Mouse (Mus musculus): ENCODE data around the gene Igf1r.

The Igf1r gene

DNA sequence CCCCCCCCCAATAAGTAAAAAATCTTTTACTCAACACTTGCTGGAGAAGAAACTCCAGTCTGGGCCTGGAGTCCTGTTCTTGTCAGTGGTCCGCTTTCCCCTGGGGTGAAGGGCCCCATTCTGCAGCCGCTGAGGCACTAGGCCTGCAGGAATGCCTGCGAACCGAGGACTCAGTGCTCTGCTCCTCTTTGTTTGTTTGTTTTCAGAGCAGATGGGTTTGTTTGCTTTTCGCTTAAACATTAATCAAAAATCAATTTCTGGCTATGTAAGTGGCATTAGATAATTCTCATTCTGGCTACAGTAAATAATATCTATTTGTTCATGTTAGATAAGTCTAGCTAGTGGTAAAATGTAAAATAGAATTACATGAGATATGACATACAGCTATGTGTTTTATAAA is 167.0 kb downstream of the Igf1r start:
- no peak for DNase-seq (ENCODE audit: low read depth)

DNA sequence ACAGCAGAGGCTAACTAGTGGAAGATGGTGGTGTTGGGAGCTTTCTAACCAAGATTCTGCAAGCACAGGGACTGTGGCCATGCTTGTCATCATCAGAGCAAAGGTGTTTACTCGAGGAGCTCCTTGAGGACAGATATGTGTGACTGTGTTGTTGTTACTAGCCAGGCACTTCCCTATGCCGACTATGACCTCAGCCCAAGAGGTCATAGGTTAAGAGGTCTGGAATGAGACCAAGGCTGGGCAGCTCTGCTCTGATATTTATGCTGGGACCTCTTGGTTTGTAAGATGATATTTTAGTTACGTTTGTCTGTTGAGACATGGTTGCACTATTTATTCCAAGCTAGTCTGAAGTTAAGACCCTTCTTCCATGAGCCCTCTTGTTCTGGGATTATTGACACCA is 169.8 kb downstream of the Igf1r start:
- DNase-seq (ENCODE audit: low read depth) = no peak

DNA sequence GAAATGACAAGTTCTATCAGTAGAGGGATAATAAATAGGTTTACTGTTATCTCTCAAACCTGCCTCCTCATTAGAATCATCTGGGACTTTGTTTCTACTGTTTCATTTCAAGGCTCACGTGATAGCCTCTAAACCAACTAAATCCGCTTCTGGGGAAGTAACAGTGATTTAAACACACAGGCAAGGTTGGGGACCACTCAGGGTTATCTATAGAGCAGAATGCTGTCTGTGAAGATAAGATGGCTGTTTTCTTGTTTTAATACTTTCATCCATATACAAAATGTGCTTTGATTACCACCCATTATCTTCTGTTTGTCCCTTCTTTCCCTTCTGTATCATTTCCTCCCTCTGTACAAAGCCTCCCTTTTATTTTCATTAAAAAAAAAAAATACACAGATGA is 172.7 kb downstream of the Igf1r start:
- no peak for DNase-seq (ENCODE audit: low read depth)

DNA sequence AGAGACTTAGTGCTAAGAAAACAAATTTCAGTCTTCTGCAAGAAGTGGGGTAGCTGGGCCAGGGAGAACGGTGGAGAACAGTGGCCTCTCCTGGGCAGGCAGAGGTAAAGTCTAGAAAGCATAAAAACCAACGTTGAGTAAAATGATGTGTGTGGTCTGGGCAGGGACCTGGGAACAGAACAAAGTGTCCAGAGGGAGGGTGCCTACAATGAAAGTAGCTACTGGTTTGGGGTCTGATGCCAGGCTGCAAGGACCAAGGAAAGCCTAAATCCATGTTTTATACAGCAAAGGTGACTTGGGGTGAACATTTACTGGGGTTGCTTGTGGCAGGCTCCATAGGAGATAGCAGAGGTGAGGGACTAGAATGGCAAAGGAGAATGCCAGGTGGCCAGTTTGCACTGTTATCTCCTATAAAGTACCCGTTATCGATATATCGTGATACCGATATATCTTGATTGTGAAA is 175.2 kb downstream of the Igf1r start:
- DNase-seq (ENCODE audit: low read depth) = peak; percentile 81

DNA sequence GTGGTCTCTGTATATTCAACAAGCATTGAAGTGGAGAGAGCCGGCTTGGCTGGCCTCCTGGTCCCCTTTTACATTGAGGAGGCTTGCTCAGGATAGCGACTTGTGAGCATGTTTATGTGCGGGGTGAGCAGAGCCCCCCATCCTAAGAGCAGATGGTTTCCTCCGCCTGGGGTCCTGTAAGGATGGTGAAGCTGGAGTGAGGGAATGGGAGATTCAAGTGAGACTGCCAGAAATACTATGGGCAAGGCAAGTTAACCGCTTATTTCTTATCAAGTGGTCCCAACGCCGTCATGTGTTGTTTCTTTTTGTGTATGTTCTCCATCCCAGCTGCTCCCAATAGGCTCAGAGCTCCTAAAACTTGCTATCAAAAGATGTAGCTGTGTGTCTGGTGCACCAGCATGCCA is 175.6 kb downstream of the Igf1r start:
- peak; percentile 40 for DNase-seq (ENCODE audit: low read depth)

DNA sequence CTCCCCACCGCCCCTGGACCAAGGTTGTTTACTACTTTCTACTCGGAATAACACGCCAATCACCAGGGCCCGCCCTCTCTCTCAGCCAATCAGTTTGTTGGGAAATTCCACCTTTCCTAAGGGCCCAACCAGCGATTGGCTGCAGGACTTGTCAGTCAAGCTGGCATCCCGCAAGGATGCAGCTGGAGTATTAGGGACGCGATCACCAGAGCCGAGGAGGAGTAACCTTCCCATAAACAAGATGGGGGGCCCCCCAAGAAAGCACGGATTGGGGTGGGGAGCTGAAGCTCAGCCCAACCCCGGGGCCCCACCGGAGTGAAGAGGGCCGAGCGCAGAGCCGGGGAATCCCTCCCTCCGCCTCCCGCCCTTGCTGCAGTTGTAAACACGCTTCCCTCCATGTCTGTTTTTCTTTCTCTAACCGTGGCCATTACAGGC is 176.5 kb downstream of the Igf1r start:
- DNase-seq (ENCODE audit: low read depth) = peak; percentile 100

DNA sequence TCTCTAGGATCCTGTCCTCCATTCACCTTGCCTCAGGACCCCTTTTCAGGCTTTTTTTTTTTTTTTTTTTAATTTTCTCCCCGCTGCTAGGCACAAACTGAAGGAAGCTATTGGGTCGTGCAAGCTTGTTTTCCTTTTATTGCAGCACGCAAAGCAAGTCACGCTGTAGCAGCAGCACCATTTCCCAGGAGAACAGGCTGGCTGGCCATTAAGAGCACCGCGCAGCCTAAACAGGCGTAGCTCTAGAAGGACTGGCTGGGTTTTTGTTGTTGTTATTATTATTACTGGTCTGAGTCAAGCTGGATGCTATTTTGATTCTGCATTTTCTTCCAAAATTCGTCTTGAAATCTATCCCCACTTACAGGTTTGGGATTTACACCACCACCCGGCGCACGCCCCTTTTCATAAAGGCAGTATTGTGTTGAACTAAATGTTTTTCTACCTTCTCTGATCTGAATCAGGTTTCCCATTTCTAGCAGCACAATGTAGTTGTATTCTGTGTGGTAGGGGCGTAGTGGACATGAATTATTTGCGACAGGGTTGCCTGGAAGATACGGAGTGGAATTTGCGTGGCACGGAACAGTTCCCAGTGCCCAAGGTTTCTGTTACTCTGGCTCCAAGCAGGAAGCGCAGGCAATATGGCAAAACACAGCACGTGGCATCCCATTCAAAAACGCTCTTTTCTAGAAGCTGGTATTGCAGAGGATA is 177.1 kb downstream of the Igf1r start:
- peak; percentile 93 for DNase-seq (ENCODE audit: low read depth)

DNA sequence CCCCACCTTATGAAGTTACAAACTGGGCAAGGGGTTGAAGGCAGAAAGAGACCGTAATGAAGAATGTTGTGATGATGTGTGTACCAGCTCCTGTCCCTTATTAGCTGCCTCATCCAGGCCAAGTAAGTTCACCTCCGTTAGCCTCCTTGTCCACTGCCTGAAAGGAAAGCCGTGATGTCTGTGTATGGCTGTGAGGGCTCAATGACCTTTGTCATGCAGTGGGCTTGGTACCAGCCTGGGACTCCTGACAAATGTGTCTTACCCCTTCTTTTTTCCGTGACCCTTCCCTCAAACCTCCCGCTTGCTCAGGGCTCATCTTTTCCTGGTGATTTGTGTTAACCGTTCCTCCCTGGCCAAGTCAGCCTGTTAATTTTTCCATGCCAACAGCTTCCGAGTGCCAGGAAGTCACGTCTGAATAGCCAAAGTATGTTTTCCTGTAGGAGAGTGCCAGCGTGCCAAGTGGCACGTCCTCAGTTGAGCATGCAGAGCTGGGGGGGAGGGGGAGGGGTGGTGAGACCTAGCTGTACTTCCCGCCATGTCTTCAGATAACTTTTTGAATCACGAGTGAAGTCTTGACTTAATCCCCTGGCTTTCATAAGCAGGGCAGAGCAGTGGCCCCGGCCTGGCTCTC is 178.4 kb downstream of the Igf1r start:
- no peak for DNase-seq (ENCODE audit: low read depth)

DNA sequence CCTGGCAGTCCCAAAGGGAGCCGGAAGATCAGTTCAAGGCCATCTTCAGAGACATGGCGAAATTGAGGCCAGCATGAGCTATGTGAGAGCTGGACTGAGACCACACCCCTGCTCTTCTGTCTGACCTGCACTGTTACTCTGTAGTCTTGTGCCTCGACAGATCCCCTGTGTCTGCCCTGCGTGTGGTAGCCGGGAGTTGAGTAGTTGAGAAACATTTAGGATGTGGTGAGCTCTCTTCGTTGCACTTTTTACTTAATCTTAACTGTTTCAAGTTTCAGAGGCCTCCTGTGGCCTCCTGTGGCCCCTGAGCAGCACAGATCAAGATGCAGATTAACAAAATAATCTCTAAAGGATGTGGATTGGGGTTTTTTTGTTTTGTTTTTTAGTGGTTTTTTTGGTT is 181.1 kb downstream of the Igf1r start:
- no peak for DNase-seq (ENCODE audit: low read depth)

DNA sequence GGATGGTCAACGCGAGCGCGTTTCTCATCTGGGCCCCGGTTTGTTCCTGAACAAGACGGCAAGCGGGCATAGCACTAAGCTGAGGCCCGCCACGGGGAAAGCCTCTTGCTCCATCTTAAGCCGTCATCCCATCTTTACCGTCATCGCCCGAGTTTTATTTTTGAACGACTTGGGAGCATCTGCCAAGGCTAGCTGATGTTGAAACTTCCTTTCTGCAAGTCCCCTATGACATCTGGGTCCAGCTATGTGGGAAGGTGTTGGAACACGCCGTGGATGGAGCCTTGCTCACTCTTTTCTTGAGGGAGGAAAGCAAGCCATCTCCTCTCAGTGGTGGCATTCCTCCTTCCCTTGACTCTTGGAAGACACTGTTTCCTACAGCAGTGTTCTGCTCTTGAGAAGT is 182.3 kb downstream of the Igf1r start:
- DNase-seq (ENCODE audit: low read depth) = peak; percentile 46

DNA sequence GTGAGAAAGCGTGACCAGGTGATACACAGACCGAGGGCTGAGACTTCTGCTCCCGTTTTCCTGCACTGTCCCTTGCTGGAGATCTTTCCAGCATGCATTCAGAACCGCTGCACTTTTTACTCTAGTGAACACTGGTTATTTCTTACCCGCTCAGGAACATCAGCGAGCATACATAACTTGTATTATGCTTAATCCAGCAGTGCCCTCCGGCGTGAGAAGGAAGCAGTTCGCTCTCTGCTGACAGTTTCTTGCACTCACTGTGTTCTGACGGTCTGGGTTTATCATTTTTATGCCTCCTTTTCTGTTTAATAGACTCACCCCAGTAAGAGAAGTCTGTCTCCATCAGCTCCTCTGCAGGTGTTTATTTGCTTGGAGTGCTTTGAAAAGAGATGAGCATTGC is 183.4 kb downstream of the Igf1r start:
- DNase-seq (ENCODE audit: low read depth) = no peak

DNA sequence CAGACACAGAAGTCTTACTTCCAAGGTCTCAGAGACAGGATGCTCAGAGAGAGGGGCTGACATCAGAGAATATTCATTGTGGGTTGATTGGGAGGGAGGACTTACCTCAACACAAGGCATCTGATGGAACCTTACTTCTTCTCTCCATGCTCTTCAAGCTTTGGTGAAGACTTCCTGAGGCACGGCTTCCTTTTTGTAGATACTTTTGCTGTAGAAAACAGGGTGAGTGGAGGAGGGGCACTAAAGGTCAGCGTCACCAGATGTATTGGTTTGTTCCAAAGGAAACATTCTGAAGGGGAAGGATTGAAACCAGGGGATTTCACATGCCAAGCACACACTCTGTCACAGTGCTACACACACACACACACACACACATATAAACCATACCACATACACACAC is 186.8 kb downstream of the Igf1r start:
- no peak for DNase-seq (ENCODE audit: low read depth)

DNA sequence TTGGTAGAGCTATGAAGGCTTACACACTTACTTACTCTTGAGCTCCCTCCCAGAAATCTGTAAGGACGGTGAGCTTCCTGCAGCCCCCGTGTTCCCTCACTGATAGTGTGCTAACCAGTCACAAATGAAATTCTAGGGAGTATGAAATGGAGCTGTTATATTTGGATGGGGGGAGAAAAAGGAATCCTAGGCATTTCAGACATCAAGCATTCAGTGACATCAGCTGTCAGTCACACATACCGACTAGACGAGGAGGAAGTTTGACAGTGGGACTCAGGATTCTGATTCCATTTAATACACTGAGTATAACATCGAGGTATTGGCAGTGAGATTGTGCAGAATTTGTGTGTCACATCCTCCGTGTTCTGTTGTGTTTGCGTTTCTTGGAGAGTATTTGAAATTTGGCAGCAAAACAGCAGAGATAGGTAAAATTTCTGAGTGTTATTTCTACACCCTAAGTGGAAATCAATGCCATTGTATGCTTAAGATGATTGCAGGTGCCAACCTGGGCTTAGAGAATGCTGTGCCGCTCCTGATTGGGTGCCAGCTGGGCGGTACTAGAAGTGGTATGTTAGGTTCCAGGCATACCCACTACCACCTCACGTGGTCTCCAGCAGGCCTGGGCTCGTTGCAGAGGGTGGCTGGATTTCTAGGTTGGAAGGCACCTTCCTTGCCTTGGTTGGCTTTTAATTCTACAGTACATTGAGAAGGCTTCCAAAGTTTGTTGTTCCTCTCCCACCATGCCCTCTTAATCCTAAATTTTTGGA is 187.6 kb downstream of the Igf1r start:
- no peak for DNase-seq (ENCODE audit: low read depth)

DNA sequence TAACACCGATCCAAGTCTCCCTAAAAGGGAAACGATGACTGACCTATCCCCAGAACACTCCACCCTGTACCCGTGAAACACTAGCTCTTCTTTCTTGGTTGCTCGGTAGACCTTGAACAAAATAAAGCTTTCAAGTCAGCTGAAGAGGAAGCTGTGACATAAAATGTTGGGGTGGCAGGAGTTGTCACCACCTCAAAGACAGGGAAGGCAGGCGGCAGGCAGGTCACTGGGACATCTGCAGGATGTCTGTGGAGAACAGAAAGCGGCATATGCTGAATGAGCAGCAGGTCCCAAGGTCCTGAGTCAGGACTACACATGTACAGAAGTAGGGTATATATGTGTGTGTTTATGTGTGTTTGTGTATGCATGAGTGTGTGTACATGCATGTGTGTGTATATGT is 191.6 kb downstream of the Igf1r start:
- DNase-seq (ENCODE audit: low read depth) = no peak

DNA sequence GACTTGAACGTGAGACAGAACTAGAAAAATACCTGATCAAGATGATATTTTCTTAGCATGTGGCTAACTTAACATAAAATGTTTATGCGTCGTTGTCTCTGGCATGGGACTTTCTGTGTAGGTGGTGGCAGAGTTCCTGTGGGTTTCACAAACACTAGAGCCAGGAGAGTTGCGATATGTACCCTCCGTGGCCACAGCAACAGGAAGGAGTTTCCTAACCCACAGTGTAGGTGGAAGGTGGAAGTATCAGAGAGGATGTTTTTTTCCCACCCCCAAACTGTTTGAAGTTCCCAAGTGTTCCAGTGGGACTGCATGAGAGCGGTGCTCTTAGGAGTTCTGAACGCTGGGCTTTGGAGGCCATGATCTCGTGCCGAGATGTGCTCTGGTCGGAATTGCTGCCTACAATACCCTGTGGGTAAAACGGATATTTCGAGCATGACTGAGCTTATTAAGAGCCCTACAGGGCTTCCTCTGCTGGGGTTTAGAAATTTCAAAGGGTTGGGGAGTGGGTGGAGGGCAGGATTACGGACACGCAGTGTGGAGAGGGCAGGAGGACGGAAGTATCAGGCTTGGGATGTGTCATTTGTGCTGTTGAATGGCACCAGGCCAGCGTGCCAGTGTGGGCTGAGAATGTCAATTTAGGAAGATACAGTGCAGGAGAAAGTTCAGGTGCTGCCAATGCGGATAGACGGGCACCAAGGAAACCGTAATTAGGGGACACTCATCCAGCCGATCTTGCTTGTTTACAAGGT is 195.8 kb downstream of the Igf1r start:
- peak; percentile 68 for DNase-seq (ENCODE audit: low read depth)

DNA sequence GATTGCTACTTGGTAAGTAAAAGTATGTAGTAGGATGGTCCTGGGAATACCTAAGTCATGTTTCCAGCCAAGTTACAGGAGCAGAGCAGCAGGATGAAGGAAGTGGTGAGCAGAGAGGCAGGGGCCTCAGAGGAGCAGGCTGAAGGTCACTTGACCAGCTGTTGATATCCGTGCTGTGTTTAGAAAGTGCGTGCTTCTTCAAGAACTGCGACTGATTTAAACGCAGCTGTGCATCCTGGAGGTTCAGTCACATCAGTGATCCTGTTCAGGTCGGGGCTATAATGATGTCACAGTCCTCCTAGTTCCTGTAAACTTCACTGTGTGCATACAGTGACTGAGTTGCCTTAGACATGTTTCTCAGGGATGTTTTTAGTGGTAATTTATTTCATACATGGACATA is 199.3 kb downstream of the Igf1r start:
- DNase-seq (ENCODE audit: low read depth) = no peak

DNA sequence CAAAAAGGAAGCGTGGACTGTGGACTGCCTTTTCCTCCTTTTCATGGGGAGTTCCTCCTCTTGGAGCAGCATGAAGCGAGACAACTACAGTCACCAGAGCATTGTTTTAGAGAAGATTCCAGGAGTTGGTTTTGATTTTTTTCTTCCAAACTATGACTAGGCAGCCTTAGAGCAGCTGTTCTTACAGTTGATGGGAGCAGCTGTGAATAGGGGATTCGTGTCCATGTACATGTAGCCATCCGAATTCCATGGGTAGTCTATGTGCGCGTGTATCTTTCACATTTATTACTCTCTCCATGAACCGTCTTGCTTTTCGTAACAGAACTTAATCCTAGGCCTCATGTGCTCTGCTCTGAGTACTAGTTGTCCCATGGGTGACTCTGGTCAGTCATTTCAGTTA is 199.8 kb downstream of the Igf1r start:
- peak; percentile 23 for DNase-seq (ENCODE audit: low read depth)

DNA sequence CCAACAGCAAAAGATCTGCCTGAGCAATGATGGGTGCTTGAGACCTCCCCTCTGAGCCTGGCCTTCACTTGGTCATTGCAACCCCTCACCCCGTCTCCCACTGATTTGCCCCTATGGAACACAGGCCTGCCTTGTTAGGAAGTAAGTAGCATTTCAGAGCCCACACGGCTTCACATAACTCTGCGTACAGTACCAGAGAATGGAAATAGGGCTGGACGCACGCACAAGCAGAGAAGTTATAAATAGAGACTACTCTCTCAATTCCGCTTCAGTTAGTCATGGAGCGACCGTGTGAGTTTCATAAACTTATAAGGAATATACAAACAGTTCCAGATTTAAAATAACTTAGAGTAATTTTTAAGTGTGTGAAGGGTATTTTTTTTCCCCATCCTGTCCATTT is 200.6 kb downstream of the Igf1r start:
- DNase-seq (ENCODE audit: low read depth) = peak; percentile 87

DNA sequence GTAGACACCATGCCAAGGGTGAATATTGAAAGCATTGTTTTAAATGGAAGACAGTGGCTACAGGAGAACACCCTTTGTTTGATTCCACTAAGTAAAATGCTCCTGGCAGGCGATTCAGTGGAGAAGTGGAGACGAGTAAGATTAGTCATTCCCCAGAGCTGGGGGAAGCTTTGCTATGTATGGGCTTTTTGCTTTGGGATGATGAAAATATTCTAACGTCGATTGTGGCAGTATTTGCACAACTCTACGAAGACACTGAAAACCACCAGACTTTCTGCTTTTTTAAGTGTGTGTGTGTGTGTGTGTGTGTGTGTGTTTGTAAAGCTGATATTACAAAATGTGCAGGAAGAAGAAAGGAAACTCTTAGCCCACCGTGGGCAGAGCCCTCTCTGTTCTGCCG is 202.0 kb downstream of the Igf1r start:
- DNase-seq (ENCODE audit: low read depth) = peak; percentile 85

DNA sequence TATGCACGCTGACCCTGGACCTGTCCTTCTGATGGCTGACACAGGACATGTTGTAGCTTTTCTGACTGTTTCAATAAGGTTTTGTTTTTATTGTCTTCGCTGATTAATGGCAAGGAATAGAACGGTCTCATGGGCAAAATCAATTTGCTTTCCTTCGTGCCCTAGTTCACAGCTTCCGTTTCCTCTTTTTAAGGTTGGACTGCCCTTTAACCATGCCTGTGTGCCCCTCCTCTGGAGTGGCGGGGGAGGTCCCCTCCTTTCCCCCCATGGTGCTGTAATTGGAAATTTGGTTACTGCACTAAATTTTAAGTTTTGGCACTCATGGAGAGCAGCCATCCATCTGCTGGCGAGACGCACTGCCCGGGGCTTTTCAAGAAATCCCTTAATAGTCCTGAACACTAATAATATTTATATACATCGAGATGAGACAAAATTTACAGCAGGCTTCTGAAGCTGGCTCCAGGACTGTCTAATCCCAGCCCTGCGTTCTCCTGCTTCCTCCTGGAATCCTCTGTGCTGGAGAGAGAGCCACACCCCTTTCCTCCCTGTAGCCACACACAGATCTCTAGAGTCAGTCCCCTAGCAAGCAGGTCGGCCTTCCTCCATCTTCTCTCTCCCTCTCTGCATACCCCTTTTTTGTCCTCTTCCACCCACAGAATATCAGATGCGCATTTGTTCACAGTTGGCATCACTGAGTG is 207.6 kb downstream of the Igf1r start:
- DNase-seq (ENCODE audit: low read depth) = no peak

DNA sequence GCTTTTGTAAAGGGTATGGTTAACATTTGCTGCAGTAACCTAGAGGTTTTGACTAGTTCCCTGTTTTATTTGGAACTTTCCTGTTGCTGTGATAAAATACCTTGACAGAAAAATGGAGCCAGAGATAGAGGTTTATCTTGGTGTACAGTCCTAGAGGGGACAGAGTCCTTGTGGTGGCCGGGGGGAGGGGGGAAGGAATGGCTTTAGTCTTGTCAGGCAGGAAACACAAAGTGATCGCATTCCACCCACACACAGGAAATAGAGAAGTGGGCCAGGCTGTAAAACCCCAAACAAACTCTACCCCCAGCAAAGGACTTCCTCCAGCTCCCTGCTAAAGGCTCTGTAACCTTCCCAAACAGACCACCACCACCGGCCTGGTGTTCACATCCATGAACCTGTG is 211.4 kb downstream of the Igf1r start:
- no peak for DNase-seq (ENCODE audit: low read depth)

DNA sequence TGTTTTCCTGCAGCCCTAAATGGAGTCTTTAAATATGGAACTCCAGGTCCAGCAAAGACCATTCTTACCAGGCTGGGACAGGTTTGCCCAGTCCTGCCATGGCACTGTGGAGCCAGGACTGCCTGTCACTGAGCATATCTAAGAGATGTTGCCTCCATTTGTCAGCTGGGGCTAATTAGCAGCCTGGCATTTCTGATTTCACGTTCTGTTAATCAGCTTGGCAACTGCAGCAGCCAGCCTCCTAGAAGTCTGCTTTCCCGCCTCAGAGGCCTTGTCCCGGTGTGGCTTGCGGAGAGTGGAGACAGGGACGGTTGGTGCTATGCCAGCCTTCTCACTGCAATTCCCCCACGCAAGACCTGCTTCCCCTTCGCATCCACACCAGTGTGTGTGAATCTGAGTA is 220.1 kb downstream of the Igf1r start:
- DNase-seq (ENCODE audit: low read depth) = no peak
